Mouse (Mus musculus) gonadal fat pad, adult 2 months (tissue): ENCODE measurements at regions not wholly inside any gene's neighbourhood (a gene's known extent, or its start where the extent isn't known, plus 50 kb on each side); places are given as distances from the start of the nearest gene placed in this dataset.

Source experiments
- DNase-seq: peaks from one replicate; pipeline ENCODE4 v3.0.0-alpha.2; 2012; ENCODE audit warnings: low read depth

DNA sequence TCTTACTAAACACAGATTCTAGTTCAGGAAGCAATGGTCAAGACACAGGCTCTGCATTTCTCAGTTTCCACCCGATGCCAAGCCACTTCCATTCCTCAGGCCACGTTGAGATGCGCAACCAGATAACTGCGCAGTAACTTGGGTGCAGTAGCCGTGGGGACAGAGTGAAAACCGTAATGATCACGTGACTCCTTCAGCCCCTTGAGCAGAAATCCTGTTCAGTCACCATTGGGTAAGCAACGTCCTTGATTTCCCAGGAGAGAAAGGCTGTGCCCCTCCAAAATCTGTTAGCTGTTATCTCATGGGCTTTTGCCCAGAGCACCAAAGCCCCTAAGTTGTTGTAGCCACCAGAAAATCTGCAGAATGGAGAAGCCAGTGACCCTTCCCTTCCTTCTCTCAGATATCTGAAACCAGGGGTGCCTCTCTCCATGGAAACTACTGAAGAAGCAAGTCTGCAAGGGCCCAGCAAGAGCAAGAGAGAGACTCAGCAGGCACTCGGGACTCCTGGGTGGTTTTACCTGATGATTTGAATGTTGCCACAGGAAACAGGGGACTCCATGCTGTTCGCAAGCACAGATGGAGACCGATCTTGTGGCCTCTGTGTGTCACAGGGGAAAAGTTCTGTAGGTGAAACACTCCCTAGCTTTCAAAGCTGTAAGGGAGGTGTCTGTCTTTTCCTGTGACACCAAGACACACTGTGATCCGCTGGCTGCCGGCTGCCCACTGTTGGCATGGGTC is 126.7 kb downstream of the Lmo4 start:
- DNase-seq, result no peak

DNA sequence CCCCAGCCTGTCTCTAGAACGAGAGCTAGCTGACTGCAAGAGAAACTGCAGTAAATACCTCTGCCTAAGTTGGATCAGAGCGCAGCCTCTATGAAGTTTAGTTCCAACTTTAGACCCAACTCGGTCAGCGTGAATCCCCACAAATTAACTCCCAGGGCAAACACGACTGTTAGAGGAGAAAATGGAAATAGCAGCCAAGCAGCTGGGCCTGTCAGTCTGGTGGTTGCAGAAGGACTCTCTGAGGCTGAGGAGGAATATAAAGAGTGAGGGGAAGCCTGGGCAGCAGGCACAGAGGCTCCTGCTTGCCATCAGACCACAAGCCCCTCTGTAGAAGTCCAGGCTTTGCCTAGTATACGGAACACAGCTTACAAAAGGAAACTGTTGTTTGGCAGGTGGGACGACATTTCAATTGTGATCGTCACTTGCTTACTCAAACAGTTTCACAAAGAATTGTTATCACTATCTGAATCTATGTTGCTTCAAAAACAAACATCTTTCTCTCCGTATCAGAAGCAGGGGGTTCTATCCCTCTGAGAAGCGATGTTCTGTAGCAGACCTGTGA is 135.0 kb downstream of the Lmo4 start:
- DNase-seq, result no peak

DNA sequence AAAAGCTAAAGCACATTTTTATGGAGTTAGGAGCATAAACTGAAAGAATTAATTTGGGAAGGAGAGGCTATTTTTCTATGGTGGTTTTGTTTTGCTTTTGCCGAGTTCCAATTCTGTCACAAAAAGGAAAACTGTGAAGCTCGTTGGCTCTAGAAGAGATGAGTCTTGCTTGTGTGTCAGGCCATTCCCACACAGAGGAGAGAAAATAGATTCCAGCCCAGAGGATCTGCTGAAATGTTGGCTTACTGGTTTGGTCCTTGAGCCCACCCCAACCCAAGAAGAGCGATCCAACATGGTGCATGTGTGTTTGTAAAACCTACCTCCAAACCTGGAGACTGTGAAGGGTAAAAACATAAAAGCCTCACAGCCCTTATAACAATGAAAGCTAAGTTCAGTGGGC is 138.0 kb downstream of the Lmo4 start:
- DNase-seq, result no peak

DNA sequence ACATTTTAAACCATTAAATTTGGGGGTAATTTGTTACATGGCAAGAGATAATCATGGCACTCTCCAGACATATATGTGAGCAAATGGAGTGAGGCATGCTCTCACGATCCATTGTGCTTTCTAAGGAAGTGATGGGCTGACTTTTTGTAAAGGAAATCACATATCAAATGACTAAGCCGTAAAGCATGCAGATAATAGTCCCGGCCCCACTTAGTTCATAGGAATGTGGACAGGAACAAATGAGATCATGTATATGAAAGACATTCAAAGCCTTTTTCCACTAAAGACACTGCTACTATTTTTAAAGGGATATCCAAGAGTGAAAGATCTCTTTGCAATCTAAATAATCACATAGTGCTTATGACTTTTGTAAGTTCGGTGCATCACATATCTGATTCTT is 146.9 kb downstream of the Lmo4 start:
- no peak for DNase-seq

DNA sequence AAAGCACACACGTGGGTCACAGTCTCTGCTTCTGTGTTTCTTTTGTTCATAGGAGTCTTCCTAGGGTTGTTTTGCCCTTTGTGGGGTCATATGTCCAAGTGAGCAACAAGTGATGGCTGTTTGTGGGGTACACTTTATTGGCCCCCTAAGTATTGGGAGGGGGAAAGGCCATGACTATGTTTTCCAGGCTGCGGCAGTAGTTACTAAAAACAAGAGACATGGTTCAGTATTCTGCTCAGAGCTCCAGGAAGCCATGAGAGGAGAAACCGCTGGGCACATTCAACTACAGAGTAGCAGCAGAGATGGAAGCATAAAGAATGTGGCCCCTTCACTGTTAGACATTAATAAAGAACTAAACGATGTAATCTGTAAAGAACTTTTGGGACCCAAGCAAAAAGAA is 154.7 kb downstream of the Lmo4 start:
- DNase-seq, result no peak

DNA sequence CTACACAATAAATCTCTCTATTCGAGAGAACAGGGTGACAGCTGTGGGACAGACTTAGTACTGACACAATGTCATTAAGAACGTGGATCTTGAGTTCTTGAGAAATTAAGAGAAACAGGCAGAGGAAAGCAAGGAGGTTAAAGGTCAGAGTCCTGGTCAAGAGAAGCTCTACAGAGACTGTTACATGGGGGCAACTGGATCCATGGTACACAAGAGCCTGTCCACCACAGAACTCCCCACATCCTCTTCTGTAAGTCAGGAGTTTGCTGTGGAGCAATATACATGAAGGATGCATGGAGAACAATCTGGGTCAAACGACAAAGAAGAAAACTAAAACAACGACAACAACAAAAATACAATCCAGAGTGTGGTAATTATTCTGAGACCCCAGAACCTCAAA is 155.8 kb downstream of the Lmo4 start:
- DNase-seq, result no peak

DNA sequence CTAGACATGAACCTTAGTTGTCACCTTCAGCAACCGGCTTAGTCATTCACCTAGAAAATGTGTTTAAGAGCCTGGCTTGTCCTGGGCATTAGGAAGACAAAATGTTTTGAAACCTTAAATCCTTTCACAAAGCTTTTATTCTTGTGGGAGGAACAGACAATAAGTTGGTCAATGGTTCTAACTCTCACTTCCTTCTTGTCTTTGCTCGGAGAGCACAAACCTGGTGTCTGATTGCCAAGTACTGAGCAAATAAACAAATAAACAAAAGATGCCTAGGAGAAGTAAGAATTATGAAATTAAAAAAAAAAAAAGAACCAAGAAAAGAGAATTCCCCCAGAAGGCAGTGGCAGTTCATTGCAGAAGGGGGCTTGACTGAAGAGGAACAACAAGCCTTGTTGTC is 160.7 kb downstream of the Lmo4 start:
- DNase-seq, result peak; percentile 8

DNA sequence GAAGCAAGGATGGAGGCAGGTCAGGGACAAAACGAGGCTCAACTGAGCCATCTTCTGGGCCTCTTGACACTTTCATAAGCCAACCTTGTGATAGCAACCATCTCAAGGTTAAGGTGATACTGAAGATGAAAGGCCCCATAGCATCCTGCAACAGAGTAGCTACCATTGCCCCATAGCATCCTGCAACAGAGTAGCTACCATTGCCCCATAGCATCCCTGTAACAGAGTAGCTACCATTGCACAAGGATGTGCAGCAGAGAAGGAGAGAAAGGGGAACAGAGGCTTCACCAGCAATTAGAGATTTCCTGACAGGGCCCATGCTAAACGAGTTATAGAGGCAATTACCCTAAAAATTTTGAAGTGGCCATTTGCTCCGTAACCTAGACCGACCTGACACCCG is 163.2 kb downstream of the Lmo4 start:
- DNase-seq, result no peak

DNA sequence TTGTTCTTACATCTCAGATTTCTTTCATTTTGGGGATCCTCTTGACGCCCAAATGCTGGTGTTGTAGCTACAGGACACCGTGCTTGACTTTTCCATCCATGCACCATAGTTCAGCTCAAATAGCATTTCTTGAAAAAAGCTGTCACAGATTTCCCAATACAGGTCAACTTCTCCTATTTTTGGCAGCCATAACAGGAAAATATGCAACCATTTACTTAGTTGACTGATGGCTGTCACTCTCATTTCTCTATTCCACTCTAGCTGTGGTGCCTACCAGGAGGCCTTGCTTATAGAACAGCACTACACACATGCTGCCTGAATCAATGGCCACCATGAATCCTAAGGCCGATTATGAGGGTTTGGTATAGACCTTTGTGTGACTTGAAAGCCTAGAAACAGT is 165.5 kb downstream of the Lmo4 start:
- DNase-seq, result no peak

DNA sequence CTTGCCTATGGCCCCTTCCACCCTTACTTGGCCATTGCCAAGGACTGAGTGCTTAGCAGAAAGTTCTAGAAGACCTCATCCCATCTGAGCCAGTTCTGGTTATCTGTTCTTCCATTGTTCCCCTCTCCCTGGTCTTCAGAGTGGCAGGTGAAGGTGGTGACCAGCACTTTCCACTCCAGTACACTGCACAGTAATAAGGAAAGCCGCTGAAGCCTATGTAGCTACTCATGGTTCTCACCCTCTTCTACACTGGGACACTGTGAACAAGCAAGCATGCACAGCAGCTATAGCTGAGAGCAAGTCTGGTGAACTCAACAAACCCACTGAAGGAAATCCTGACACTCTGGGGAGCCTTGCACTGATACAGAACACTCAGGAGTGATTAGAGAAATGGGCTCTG is 175.4 kb downstream of the Lmo4 start:
- no peak for DNase-seq

DNA sequence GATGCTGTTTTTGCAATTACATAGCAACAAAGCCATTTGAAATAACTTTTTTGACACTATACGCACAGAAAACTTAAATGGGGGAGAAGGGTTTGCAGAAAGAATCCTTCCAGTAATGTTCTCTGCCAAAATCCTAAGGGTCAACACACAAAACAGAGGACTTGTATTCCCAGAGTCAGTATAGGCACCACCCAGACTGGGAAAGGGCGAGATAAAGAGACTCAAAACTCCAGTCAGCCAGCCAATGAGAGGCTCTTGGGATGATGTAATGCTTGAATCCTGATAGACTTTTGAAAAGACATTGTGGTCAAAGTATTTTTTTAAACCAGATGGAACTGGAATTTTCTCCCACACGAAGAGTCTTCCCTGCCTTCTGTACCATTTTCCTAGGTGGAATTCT is 175.9 kb downstream of the Lmo4 start:
- no peak for DNase-seq

DNA sequence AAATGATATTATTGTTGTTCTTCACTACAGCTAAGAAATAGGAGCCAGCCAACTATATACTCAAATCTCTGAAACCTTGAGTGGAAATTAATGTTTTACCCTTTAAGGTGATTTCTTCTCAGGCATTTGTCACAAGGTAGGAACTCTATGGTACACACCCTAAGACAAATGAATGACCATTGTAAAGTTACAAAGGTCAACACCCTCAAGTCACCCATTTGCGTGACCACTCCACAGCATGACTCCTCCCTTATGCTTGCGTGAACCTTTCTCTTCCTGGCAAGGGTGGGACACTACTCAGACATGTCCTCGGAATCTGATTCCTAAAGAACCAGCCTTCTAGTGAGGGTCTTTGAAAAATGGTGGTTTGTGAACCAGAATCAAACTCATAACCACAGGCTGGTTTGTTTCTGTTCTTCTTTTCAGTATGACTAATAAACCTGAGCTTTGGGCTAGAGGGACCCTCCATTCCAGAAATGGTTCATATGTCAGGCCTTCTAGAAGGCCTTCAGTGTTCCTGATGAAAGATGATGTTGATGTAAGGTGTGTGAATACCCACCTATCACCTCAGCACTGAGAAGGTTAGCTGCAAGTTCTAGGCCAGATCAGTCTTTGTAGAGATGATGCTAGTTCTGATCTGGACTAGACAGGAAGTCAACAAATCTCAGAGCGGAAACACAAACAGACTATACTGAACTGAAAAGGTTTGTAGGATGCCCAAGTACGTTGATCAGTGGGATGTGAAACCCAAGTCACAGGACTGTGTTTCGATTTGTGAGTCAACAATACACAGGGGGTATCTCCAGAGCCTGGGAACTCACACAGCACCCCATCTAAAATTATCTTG is 177.7 kb downstream of the Lmo4 start:
- DNase-seq, result no peak

DNA sequence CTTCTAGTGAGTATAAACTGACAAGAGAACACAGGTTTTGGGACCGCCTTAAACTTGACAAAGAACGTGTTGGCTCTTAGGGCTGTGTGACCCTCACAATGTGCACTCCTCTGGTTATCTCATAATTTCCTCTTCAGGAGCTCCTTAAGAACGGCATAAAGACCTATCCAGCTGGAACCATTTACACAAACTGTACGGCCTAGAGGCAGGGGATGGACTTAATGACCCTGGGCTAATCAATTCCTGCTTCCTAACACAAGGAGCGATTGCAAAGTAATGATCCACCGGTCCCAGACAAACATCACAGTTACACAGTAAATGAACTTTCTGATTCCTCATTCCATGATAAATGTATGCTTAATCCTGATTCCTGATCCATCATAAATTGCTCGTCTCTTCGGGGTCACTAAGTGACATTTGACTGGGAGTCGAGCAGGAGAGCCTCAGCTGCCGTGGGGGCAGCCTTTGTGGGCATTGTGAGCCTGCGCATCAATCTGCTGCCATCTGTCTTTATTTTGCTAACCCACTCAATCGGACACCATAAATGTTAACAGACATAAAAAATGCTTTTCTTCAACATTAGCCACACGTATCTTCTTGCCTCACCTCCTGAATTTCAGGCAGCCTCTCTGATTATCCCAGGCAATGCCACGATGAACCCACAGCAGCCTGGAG is 179.4 kb downstream of the Lmo4 start:
- DNase-seq, result no peak

DNA sequence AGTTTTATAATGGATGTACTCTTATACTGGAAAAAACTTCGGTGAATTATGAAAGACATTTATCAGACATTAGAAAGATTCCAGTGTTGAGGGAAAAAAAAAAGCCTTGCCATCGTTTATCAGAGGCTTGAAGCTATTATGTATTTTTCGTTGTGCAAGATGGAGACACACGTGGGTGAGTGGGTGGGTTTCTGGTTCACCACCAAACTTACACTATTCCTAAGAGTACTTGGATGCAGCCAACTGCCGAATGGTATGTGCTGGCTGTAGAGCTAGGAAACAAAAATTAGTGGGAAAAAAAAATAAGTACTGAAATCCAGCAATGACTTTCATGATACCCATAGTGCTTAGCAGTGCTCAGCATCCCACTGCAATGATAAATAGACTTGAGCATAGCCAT is 180.8 kb downstream of the Lmo4 start:
- DNase-seq, result no peak

DNA sequence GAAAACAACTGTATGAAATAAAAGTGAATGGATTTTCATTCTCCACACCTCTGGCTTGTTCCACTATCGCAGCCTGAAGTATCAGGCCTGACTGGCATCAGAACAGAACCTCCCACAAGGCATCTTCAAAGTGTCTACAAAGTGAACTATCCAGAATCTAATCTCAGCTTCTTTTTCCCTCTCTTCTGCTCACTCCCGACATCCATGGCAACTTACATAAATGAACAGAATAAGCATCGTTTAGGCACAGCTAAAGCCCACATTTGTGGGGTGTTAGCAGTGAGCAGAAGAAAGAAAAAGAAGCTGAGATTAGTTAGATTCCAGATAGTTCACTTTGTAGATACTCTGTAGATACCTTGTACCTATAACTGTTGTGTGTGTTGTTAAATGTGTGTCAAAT is 182.0 kb downstream of the Lmo4 start:
- no peak for DNase-seq

DNA sequence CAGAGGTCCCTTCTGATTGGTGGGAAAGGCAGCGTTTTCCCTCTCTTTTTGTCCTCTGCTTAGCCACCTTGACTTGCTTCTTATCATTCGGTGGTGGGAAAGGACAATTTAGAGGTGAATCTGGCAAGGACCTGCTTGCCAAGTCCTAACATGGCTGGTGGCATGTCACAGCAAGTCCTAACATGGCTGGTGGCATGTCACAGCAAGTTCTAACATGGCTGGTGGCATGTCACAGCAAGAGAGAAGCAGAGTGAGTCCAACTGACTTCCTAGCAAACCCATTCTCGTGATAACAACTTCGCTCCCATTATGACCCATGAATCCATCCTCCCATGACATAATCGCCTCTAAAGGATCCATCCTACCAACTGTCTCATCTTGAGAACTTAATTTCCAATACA is 183.1 kb downstream of the Lmo4 start:
- no peak for DNase-seq

DNA sequence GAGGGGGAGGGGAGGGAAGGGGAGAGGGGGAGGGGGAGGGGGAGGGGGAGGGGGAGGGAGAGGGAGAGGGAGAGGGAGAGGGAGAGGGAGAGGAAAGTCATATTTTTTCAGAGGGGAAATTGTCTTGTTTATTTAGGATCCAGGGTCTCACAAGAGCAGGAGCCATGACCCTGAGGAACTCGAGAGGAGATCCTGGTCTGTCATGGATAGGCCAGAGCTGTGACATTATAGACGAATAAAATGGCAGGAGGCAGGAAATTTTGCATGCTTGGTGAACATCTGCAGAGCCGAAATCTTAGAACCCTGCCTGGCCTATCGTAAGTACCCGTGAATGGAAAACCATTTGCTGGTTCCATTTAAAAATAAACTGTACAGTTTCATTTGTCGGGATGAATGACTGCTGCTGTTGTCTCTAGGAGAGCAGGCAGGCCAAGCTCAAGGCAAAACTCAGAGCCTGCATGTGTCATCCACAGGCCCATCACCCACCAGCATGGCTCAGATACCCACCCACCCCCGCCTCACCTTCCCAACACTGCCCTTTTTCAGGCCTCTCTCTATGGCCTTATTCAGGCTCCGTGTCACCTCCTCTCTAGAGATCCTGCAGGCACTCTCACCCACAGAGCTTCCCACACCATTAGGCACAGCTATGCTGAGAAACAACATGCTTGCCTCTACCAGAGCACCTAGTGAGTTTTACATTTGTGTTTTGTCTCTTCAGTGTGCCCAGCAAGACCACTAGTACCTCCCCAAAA is 184.7 kb downstream of the Lmo4 start:
- no peak for DNase-seq

DNA sequence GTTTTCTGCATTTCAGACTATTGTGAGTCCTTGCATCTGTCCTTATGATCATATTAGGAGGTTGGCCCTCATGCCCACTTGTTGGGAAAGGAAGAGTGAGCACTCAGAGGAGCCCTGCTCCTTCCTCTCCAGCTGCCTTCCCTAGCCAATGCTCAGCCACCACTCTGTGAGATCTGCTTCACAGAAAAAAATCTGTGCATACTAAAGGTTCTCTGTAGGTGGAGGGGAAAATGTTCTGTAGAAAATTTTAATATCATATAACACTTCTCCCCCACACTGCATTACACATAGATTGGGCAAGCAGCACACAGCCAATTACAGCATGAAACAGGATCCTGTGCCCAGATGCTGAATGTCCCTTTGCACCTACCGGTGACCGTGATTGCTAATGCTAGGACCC is 185.7 kb downstream of the Lmo4 start:
- DNase-seq, result no peak

DNA sequence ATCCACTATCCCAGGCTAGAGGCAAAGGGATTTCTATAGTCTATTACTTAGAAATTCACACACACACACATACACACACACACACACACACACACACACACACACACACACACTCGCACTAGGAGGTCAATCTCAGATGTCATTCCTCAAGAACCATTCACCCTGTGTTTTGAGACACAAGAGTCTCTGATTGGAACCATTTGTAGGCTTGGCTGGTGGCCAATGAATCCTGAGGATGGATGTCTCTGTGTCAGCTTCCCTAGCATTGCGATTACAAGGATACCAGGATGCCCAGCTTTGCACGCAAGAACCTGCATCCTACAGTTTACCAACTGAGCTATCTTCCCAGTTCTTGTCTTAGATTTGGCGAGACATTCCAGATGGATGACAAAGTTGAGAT is 186.5 kb downstream of the Lmo4 start:
- DNase-seq, result no peak

DNA sequence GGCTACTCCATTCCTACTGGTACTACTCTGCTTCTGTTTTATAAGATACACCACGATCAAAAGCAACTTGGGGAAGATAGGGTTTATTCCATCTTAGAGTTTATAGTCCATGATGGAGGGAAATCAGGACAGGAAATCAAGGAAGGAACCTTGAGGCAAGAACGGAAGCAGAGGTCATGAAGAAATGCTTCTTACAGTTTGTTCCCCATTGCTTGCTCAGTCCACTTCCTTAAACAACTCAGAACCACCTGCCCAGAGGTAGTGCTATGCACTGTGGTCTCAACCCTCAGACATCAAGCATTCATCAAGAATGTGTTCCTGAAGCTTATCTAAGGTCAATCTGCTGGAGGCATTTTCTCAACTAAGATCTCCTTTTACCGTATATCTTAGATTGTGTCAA is 189.8 kb downstream of the Lmo4 start:
- DNase-seq, result no peak

DNA sequence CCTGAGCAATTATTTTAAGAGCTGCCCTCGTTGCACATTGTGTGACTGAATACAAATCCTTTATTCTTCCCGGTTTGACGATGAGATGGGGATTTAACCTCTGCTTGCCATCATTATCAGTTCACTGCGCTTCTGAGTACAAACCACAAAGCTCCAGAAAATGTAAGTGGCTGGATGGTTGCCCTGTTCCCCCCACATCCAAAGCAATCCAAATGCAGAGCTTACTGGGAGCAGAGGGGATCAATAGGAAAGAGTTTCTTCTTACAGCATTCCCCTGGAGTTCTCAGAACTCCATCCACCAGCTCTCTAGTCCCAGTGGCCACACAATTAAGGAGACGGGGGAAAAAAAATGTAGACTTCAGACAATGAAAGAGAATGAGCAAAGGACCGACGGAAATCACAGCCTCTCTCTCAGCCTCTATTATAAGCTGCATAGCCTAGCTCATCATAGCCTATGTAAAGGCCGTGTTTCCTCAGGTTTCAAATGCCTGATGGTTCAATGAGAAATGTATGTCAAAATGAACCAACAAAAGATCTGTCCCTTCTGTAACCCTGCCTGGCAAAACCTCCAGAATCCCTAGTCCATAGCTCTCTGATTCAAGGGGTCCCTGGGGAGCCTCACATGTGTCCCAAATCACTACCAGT is 191.4 kb downstream of the Lmo4 start:
- no peak for DNase-seq
